Mouse (Mus musculus) retina, postnatal 7 days (tissue): ENCODE measurements around the gene Dnajc22.
A peak's percentile ranks its signal among the peaks of the same experiment; 100 is the strongest.
"Not testable (repeated sequence)": the region's sequence is repeated elsewhere in the genome, so short reads cannot be mapped to it uniquely, and the experiment has no call there.

Source experiments
- DNase-seq: peaks from one replicate; pipeline ENCODE4 v3.0.0-alpha.2; 2012; ENCODE audit warnings: low read depth, low spot score

Gene Dnajc22

GRCm38 (mm10) chr15:99092870-99093269 lies at the start of gene Dnajc22:
Gene Dnajc22, plus strand, starts transcription at chr15:99093170.
- DNase-seq = no peak

- DNase-seq = no peak
Observed at GRCm38 (mm10) chr15:99044854-99045253, 48.1 kb upstream of the Dnajc22 start.

- not testable (repeated sequence) for DNase-seq
Observed at GRCm38 (mm10) chr15:99045734-99046133, 47.2 kb upstream of the Dnajc22 start.

- peak; percentile 57 for DNase-seq
Observed at GRCm38 (mm10) chr15:99049473-99050253, 43.3 kb upstream of the Dnajc22 start.

- DNase-seq = no peak
Observed at GRCm38 (mm10) chr15:99053373-99053772, 39.6 kb upstream of the Dnajc22 start.

GRCm38 (mm10) chr15:99055040-99055439 lies 37.9 kb upstream of the Dnajc22 start, which contains the start of gene Prph:
Gene Prph, plus strand, starts transcription at chr15:99055174.
- DNase-seq = no peak

GRCm38 (mm10) chr15:99055511-99055961 lies 37.4 kb upstream of the Dnajc22 start:
- no peak for DNase-seq

- DNase-seq = no peak
Observed at GRCm38 (mm10) chr15:99056332-99056731, 36.6 kb upstream of the Dnajc22 start.

GRCm38 (mm10) chr15:99065557-99066165 lies 27.3 kb upstream of the Dnajc22 start:
- DNase-seq = no peak

- DNase-seq = no peak
Observed at GRCm38 (mm10) chr15:99071988-99072387, 21.0 kb upstream of the Dnajc22 start.

GRCm38 (mm10) chr15:99074019-99074599 lies 18.9 kb upstream of the Dnajc22 start, which contains the start of gene Troap:
Gene Troap, plus strand, starts transcription at chr15:99074575.
- DNase-seq = no peak

GRCm38 (mm10) chr15:99074600-99075333 lies 18.2 kb upstream of the Dnajc22 start:
- peak; percentile 95 for DNase-seq

GRCm38 (mm10) chr15:99076011-99076410 lies 17.0 kb upstream of the Dnajc22 start:
- not testable (repeated sequence) for DNase-seq

- no peak for DNase-seq
Observed at GRCm38 (mm10) chr15:99078181-99078910, 14.6 kb upstream of the Dnajc22 start.

GRCm38 (mm10) chr15:99079804-99080203 lies 13.2 kb upstream of the Dnajc22 start:
- no peak for DNase-seq

GRCm38 (mm10) chr15:99082322-99082721 lies 10.6 kb upstream of the Dnajc22 start:
- DNase-seq = no peak

- no peak for DNase-seq
Observed at GRCm38 (mm10) chr15:99082840-99083239, 10.1 kb upstream of the Dnajc22 start.

- no peak for DNase-seq
Observed at GRCm38 (mm10) chr15:99083258-99083657, 9.7 kb upstream of the Dnajc22 start.

GRCm38 (mm10) chr15:99083867-99084557 lies 9.0 kb upstream of the Dnajc22 start:
- no peak for DNase-seq

- DNase-seq = no peak
Observed at GRCm38 (mm10) chr15:99084618-99085017, 8.4 kb upstream of the Dnajc22 start.
